Mouse (Mus musculus) lung, adult 2 months (tissue): ENCODE results near the gene Ugt1a6a. TPM values are rescaled to one million over a fixed set of nuclear protein-coding genes. Genes with fewer than 3 reads are reported as not detected.
A peak's percentile ranks its signal among the peaks of the same experiment; 100 is the strongest.

Source experiments
- DNase-seq: peaks from one replicate; pipeline ENCODE4 v3.0.0; 2022
- H3K4me1 ChIP-seq: fragments of 200-500 bp; 2 replicates; pipeline ENCODE4 v1.6.1; 2011; ENCODE audit warnings: low read length; ENCODE audit not compliant: control insufficient read depth, insufficient read depth
- H3K4me3 ChIP-seq: fragments of 200-500 bp; replicated peaks from 2 replicates; pipeline ENCODE3; 2011; ENCODE audit warnings: low read depth, mild to moderate bottlenecking, control low read depth, low read length; ENCODE audit errors: extremely low read depth
- CTCF ChIP-seq: fragments of 200-500 bp; IDR thresholded peaks from 2 replicates; pipeline ENCODE4 v1.5.1; 2011; ENCODE audit warnings: mild to moderate bottlenecking, low read length, control low read depth; ENCODE audit not compliant: insufficient read depth
- POLR2A ChIP-seq: fragments of 200-500 bp; IDR thresholded peaks from 2 replicates; pipeline ENCODE4 v1.6.1; 2011; ENCODE audit warnings: low read depth, mild to moderate bottlenecking, control low read depth, low read length, borderline replicate concordance; ENCODE audit errors: extremely low read depth
- WGBS: fragments of 180-500 bp; shearing (Covaris S2); methylation state at CpG from one replicate; pipeline ENCODE4 v1.1.7; 2018; 5-methylcytosine and 5-hydroxymethylcytosine counted together
- polyA plus RNA-seq: library from polyadenylated mRNA; depleted of rRNA; stranded (reverse); fragments of >200 nt; gene quantifications from 2 replicates; pipeline ENCODE4 v1.2.3, GENCODE M21; 2012

Ugt1a6a gene
- polyA plus RNA-seq, 1 experiment: 45.3 TPM

DNA sequence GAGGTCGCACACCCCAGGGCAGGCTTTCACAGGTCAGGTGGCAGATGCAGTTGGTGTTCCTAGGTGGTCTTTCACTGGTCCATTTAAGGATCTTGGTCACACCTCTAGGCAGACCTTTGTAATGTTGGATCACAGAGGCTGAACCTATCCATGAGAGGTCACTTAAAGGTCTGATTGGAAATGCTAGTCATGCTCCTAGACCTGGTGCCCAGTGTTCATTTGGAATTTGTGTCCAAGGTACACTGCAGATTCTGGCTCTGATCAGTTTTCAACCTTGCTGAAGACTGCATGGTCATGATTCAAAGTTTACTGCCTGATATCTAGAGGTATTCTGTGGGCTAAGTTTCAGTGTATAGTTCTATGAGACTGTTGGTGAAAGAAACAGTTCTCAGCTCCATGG lies 45.0 kb downstream of the Ugt1a6a start:
- 86% methylated on average over 1 of the region's 1 CpGs for WGBS
- TF ChIP-seq POLR2A (no peak), CTCF (no peak)
- no peak for DNase-seq
- Histone ChIP-seq H3K4me3 (no peak overlapping the region), H3K4me1 (no peaks in the 10 kb centered on the region)

DNA sequence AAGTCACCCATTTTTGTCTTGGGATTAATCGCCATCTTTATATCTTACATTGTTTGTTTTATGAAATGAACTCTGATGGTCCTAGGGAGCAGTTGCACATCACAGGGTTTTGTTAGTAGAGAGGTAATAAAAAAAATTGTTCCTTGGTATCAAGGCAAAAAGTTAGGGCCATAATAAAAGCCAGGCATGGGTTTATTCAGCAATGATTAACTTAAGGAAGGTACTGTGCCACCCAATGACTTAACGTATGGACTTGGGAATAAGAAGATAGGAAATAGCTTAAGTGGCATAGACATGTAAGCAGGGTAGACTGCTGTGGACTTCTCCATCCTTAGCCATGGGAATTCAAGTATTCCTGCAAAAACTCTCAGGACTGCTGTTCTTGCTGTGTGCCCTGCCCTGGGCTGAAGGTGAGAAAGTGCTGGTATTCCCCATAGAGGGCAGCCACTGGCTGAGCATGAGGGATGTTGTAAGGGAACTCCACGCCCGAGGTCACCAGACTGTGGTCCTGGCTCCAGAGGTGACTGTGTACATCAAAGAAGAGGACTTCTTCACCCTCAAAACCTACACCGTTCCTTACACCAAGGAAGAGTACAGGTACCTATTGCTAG lies 51.8 kb downstream of the Ugt1a6a start:
- TF ChIP-seq POLR2A (no peak), CTCF (no peak)
- Histone ChIP-seq H3K4me1 (no peaks in the 10 kb centered on the region), H3K4me3 (no peak overlapping the region)
- no peak for DNase-seq
- WGBS: 91% methylated on average over 5 of the region's 5 CpGs

DNA sequence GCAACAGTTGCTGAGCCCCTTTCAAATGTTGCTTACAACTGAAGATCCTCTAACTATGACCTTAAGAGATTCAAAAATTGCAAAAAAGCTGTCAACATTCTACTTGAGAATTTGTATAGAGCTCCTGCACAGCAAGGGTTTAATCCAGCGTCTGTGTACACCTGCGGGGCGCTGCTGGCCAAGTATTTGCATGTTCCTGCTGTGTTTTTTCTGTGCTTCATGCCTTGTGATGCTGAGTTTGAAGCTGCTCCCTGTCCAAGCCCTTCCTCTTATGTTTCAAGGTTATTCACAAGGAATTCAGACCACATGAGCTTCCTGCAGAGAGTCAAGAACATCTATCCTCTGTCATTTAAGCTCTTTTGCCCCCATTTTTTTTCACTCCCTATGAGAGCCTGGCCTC lies 57.5 kb downstream of the Ugt1a6a start:
- TF ChIP-seq POLR2A: no peak
- TF ChIP-seq CTCF: no peak
- DNase-seq: no peak
- no peak overlapping the region for H3K4me3 ChIP-seq
- 77% methylated on average over 3 of the region's 3 CpGs for WGBS
- H3K4me1 ChIP-seq: no peaks in the 10 kb centered on the region

DNA sequence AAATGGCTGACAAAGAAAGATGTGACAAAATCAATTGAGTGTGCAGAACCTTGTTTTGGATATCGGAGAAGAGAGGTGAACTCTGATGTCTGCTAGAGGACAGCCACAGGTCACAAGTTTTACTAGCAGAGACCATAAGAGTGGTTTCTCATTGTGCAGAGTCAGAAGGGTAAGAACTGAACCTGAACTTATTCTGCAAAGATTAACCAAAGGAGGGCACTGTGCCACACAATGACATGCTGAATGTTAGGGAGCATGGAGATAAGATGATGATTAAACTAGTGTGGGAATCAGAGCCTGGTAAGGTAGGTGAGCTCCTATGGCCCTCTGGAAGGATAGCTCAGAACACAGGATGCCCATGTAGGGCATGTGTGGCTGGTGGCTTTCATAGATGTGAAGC lies 61.1 kb downstream of the Ugt1a6a start:
- no peaks in the 10 kb centered on the region for H3K4me1 ChIP-seq
- no peak for DNase-seq
- TF ChIP-seq CTCF: no peak
- TF ChIP-seq POLR2A: no peak
- 93% methylated on average over 1 of the region's 1 CpGs for WGBS
- H3K4me3 ChIP-seq: no peak overlapping the region

DNA sequence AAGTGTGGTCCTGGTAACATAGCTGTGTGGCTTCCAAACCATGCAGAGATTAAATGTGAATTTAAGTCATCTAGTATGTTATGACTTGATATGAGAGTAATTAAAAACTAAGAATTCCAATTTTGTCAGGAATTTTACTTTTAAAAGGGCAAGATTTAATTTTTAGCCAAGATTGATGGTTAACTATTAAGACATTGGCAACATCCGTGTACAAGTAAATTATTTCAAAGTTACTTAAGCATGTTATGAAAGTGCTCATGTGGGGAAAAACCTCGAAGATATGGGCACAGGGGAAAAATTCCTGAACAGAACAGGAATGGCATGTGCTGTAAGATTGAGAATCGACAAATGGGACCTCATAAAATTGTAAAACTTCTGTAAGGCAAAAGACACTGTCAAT lies 62.8 kb downstream of the Ugt1a6a start:
- no peak for DNase-seq
- no peak for TF ChIP-seq POLR2A
- TF ChIP-seq CTCF: no peak
- 72% methylated on average over 3 of the region's 3 CpGs for WGBS
- Histone ChIP-seq H3K4me1 (no peaks in the 10 kb centered on the region), H3K4me3 (no peak overlapping the region)

DNA sequence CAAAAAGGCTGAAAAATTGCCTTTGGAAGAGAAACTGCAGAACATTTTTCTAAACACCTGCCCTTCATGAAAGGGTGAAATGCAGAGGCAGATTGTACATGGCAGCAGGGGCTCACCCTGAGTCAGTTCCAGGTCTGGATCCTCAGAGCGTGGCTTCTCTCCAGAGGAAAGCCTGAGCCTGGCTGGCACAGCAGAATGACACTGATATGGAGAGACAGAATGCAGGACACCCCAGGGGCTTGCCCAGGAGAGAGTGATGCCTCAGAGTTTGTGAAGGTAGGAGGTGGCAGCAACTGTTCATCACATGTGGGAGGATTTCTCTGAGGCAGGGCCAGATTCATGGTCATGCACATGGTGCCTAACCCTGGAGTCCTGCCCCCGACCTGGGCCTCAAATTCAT lies 65.4 kb downstream of the Ugt1a6a start:
- DNase-seq: no peak
- H3K4me1 ChIP-seq: no peaks in the 10 kb centered on the region
- 67% methylated on average over 2 of the region's 2 CpGs for WGBS
- TF ChIP-seq POLR2A (no peak), CTCF (no peak)
- no peak overlapping the region for H3K4me3 ChIP-seq

DNA sequence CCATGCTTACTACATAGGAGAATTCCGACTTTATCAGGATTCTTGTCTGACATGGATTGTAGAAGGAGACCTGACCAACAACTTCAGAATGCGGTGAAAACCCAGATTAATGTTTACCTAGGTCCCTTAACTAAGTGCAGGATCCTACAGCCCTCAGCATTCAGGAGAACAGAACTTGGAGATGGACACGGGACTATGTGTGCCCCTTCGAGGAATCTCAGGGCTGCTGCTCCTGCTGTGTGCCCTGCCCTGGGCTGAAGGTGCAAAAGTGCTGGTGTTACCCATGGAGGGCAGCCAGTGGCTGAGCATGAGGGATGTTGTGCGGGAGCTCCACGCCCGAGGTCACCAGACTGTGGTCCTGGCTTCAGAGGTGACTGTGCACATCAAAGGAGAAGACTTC lies 65.8 kb downstream of the Ugt1a6a start, which contains the start of gene Ugt1a2:
Gene Ugt1a2 (plus strand): TSS at position 146 of the 400 bp plus-strand sequence.
- Histone ChIP-seq H3K4me1 (peaks cover 2% of the 10 kb centered on the region; the same call in 1 of the 2 replicates), H3K4me3 (no peak within 1 kb of the TSS)
- WGBS: 71% methylated on average over 7 of the region's 7 CpGs
- TF ChIP-seq CTCF (no peak), POLR2A (no peak)
- no peak for DNase-seq

DNA sequence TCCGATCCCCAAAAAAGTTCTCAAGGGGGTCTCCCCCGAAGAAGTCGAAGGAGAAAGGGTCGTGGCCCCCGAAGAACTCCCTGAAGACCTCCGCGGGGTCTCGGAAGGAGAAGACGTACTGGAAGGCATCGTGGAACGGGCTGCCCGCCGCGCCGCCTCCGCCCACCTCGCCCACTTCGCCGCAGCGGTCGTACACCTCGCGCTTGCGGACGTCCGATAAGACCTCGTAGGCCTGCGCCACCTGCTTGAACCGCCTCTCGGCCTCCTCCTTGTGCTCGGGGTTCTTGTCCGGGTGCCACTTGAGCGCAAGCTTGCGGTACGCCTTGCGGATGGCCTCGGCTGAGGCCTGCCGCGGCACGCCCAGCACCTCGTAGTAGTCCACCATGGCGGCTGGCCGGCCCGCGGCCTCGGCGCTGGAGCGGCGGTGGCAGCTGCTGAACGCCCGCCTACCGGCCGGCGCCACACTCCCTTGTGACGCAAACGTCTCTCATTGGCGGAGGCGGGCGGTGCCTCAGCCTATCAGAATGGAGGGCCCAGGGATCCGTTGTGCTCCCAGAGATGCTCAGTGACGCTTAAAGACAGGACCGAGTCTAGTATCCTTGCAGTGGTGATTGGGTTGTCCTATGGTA lies 70.8 kb downstream of the Ugt1a6a start, which contains the start of gene Dnajb3:
Gene Dnajb3 (minus strand): TSS at position 489 of the 629 bp plus-strand sequence.
- 10% methylated on average over 62 of the region's 62 CpGs for WGBS
- H3K4me1 ChIP-seq: peaks cover 2% of the 10 kb centered on the region; the same call in 1 of the 2 replicates
- TF ChIP-seq CTCF (no peak), POLR2A (peak; percentile 14; the same call in 1 of the 2 replicates)
- H3K4me3 ChIP-seq: peak within 1 kb of the TSS; percentile 90
- peak; percentile 70 for DNase-seq

DNA sequence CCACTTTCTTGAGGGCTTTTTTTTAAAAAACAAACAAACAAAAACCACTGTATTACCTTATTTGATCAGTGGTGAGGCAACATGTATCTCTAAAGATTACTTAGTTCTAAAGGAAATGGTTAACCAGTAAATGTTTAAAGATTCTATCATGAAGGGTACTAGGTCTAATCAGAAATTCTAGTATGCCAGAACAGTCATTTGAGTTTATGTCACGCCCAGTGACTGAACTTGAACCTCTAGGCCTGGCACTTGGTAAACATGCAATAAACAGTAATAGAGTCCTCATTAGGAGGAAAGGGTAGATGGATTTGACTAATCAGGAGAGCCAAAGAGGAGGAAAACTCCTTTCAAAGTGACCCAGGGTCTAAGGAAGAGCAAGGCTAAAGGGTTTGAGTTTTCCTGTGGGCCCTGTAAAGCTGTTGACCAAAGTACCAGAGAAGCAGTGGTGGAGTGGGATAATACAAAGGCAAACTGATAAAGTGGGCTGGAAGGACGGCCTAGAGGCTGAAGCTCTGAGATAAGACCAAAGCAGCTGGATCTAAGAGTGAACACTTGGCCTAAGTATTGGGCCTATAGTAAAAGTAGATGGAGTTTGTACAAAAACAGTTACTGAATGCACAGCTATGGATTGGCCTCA lies 72.4 kb downstream of the Ugt1a6a start:
- Histone ChIP-seq H3K4me1 (peaks cover 2% of the 10 kb centered on the region; the same call in 1 of the 2 replicates), H3K4me3 (no peak overlapping the region)
- DNase-seq: no peak
- 81% methylated on average over 2 of the region's 2 CpGs for WGBS
- no peak for TF ChIP-seq POLR2A
- no peak for TF ChIP-seq CTCF

GRCm38 (mm10) chr1:88211812-88212211 lies 77.2 kb downstream of the Ugt1a6a start, which contains the start of gene Ugt1a1:
Gene Ugt1a1 (plus strand): TSS chr1:88211959.
- no peak for DNase-seq
- Histone ChIP-seq H3K4me1 (no peaks in the 10 kb centered on the region), H3K4me3 (no peak within 1 kb of the TSS)
- TF ChIP-seq CTCF: no peak
- no peak for TF ChIP-seq POLR2A
- 66% methylated on average over 8 of the region's 8 CpGs for WGBS
